Mouse (Mus musculus) hindbrain, embryonic 10.5 days (tissue): ENCODE data around the gene Ctrc. TPM values are rescaled to one million over a fixed set of nuclear protein-coding genes. Genes with fewer than 3 reads are reported as not detected.

Experiments
- DNase-seq: peaks from one replicate; pipeline ENCODE4 v3.0.0-alpha.2; 2017; ENCODE audit warnings: low spot score
- H3K27ac ChIP-seq: fragments of 300-500 bp; sonication (generic); 2 replicates; pipeline ENCODE4 v1.5.1; 2016; ENCODE audit warnings: mild to moderate bottlenecking, moderate library complexity
- H3K27me3 ChIP-seq: fragments of 300-500 bp; sonication (generic); 2 replicates; pipeline ENCODE4 v1.6.1; 2016; ENCODE audit warnings: mild to moderate bottlenecking; ENCODE audit not compliant: poor library complexity, insufficient read depth, severe bottlenecking
- H3K36me3 ChIP-seq: fragments of 300-500 bp; sonication (generic); 2 replicates; pipeline ENCODE4 v1.6.1; 2016; ENCODE audit warnings: mild to moderate bottlenecking, moderate library complexity
- H3K4me1 ChIP-seq: fragments of 300-500 bp; sonication (generic); replicated peaks from 2 replicates; pipeline ENCODE4 v1.6.1; 2016; ENCODE audit warnings: mild to moderate bottlenecking
- H3K4me3 ChIP-seq: fragments of 300-500 bp; sonication (generic); 2 replicates; pipeline ENCODE4 v1.5.1; 2016; ENCODE audit warnings: mild to moderate bottlenecking, moderate library complexity
- H3K9me3 ChIP-seq: fragments of 300-500 bp; sonication (generic); 2 replicates; pipeline ENCODE4 v1.6.1; 2016; ENCODE audit warnings: mild to moderate bottlenecking, moderate library complexity
- WGBS: fragments of 180-500 bp; shearing (Covaris S2); methylation state at CpG from one replicate; pipeline ENCODE4 v1.1.7; 2016; 5-methylcytosine and 5-hydroxymethylcytosine counted together
- polyA plus RNA-seq: library from polyadenylated mRNA; unstranded; fragments of >200 nt; fragmentation: Nextera tagmentation; extraction: Ambion mirVana; gene quantifications from 2 replicates; pipeline ENCODE4 v1.2.1, GENCODE M21; 2016

Gene Ctrc
- polyA plus RNA-seq, 1 experiment from 2014 or later, result not detected

GRCm38 (mm10) chr4:141830381-141830780, 15.8 kb downstream of the Ctrc start:
- Histone ChIP-seq H3K4me1 (0 out of 2 replicates have a peak, but pooled peaks cover 4% of the 10 kb centered on the region), H3K27me3 (no peaks in the 10 kb centered on the region), H3K36me3 (no peaks in the 10 kb centered on the region), H3K9me3 (no peaks in the 10 kb centered on the region), H3K27ac (no peak overlapping the region), H3K4me3 (no peak overlapping the region)
- DNase-seq, result no peak
- 62% methylated on average over 11 of the region's 11 CpGs for WGBS

GRCm38 (mm10) chr4:141828177-141828576, 18.0 kb downstream of the Ctrc start:
- H3K27me3 ChIP-seq, result no peaks in the 10 kb centered on the region
- 0 out of 2 replicates have a peak, but pooled peaks cover 4% of the 10 kb centered on the region for H3K4me1 ChIP-seq
- no peaks in the 10 kb centered on the region for H3K36me3 ChIP-seq
- no peak overlapping the region for H3K27ac ChIP-seq
- WGBS, result 74% methylated on average over 4 of the region's 4 CpGs
- no peak overlapping the region for H3K4me3 ChIP-seq
- no peaks in the 10 kb centered on the region for H3K9me3 ChIP-seq
- no peak for DNase-seq

GRCm38 (mm10) chr4:141827401-141827800, 18.8 kb downstream of the Ctrc start:
- WGBS, result 93% methylated on average over 2 of the region's 2 CpGs
- H3K9me3 ChIP-seq, result no peaks in the 10 kb centered on the region
- H3K4me1 ChIP-seq, result peaks cover 6% of the 10 kb centered on the region; the same call in 1 of the 2 replicates
- no peak overlapping the region for H3K27ac ChIP-seq
- no peak overlapping the region for H3K4me3 ChIP-seq
- no peaks in the 10 kb centered on the region for H3K27me3 ChIP-seq
- DNase-seq, result no peak
- H3K36me3 ChIP-seq, result no peaks in the 10 kb centered on the region

- Histone ChIP-seq H3K4me1 (peaks cover 12% of the 10 kb centered on the region; the same call in 1 of the 2 replicates), H3K27me3 (no peaks in the 10 kb centered on the region), H3K36me3 (no peaks in the 10 kb centered on the region), H3K4me3 (no peak within 1 kb of the TSS), H3K27ac (no peak within 1 kb of the TSS), H3K9me3 (no peaks in the 10 kb centered on the region)
- DNase-seq, result no peak
- WGBS, result 63% methylated on average over 5 of the region's 5 CpGs
Measured at GRCm38 (mm10) chr4:141826060-141826459, 20.1 kb downstream of the Ctrc start, which contains the start of gene Cela2a. Gene Cela2a (minus strand): TSS chr4:141826160.

- Histone ChIP-seq H3K27ac (no peak overlapping the region), H3K27me3 (no peaks in the 10 kb centered on the region), H3K36me3 (no peaks in the 10 kb centered on the region), H3K9me3 (no peaks in the 10 kb centered on the region), H3K4me1 (peaks cover 9% of the 10 kb centered on the region; the same call in 1 of the 2 replicates), H3K4me3 (no peak overlapping the region)
- peak; percentile 27 for DNase-seq
- 61% methylated on average over 3 of the region's 3 CpGs for whole genome bisulfite sequencing
Measured at GRCm38 (mm10) chr4:141822979-141823378, 23.2 kb downstream of the Ctrc start.

- WGBS, result 78% methylated on average over 10 of the region's 10 CpGs
Measured at GRCm38 (mm10) chr4:141822089-141822488, 24.1 kb downstream of the Ctrc start.

GRCm38 (mm10) chr4:141821178-141821577, 25.0 kb downstream of the Ctrc start:
- no peak overlapping the region for H3K4me3 ChIP-seq
- H3K27ac ChIP-seq, result no peak overlapping the region; the same call in 1 of the 2 replicates
- H3K9me3 ChIP-seq, result no peaks in the 10 kb centered on the region
- 78% methylated on average over 3 of the region's 3 CpGs for WGBS
- DNase-seq, result no peak
- no peaks in the 10 kb centered on the region for H3K27me3 ChIP-seq
- H3K36me3 ChIP-seq, result peaks cover under 1% of the 10 kb centered on the region; the same call in 1 of the 2 replicates
- peaks cover 24% of the 10 kb centered on the region for H3K4me1 ChIP-seq

More at GRCm38 (mm10) chr4:141822089-141822488, 24.1 kb downstream of the Ctrc start:
- Histone ChIP-seq H3K27ac (no peak overlapping the region), H3K36me3 (no peaks in the 10 kb centered on the region), H3K27me3 (no peaks in the 10 kb centered on the region), H3K9me3 (no peaks in the 10 kb centered on the region), H3K4me3 (no peak overlapping the region), H3K4me1 (peaks cover 18% of the 10 kb centered on the region)
- DNase-seq, result no peak

- H3K4me1 ChIP-seq, result peaks cover 28% of the 10 kb centered on the region
- peaks cover 18% of the 10 kb centered on the region for H3K36me3 ChIP-seq
- H3K27ac ChIP-seq, result no peak overlapping the region
- 95% methylated on average over 7 of the region's 7 CpGs for WGBS
- H3K4me3 ChIP-seq, result no peak overlapping the region
- no peak for DNase-seq
- no peaks in the 10 kb centered on the region for H3K9me3 ChIP-seq
- no peaks in the 10 kb centered on the region for H3K27me3 ChIP-seq
Measured at GRCm38 (mm10) chr4:141819316-141819715, 26.8 kb downstream of the Ctrc start.

GRCm38 (mm10) chr4:141818861-141819260, 27.3 kb downstream of the Ctrc start:
- DNase-seq, result no peak
- Histone ChIP-seq H3K36me3 (peaks cover 23% of the 10 kb centered on the region), H3K9me3 (no peaks in the 10 kb centered on the region), H3K4me3 (no peak overlapping the region), H3K27ac (no peak overlapping the region), H3K27me3 (no peaks in the 10 kb centered on the region), H3K4me1 (peaks cover 28% of the 10 kb centered on the region)
- 89% methylated on average over 13 of the region's 13 CpGs for WGBS

- no peaks in the 10 kb centered on the region for H3K27me3 ChIP-seq
- WGBS, result 62% methylated on average over 10 of the region's 10 CpGs
Measured at GRCm38 (mm10) chr4:141817706-141818105, 28.5 kb downstream of the Ctrc start.

GRCm38 (mm10) chr4:141816776-141817655, 29.1 kb downstream of the Ctrc start:
- DNase-seq, result no peak
- 70% methylated on average over 14 of the region's 14 CpGs for WGBS
- Histone ChIP-seq H3K36me3 (peaks cover 41% of the 10 kb centered on the region), H3K27me3 (no peaks in the 10 kb centered on the region), H3K27ac (peak overlapping the region; percentile 6; the same call in 1 of the 2 replicates), H3K4me3 (no peak overlapping the region), H3K9me3 (no peaks in the 10 kb centered on the region), H3K4me1 (peaks cover 24% of the 10 kb centered on the region)

More at GRCm38 (mm10) chr4:141817706-141818105, 28.5 kb downstream of the Ctrc start:
- no peak for DNase-seq
- Histone ChIP-seq H3K27ac (no peak overlapping the region), H3K4me1 (peaks cover 28% of the 10 kb centered on the region), H3K36me3 (peaks cover 34% of the 10 kb centered on the region), H3K4me3 (no peak overlapping the region), H3K9me3 (no peaks in the 10 kb centered on the region)

- peaks cover 49% of the 10 kb centered on the region for H3K36me3 ChIP-seq
- H3K4me3 ChIP-seq, result no peak overlapping the region
- peaks cover 21% of the 10 kb centered on the region for H3K4me1 ChIP-seq
- H3K27ac ChIP-seq, result peak overlapping the region; percentile 69; the same call in 1 of the 2 replicates
- no peaks in the 10 kb centered on the region for H3K27me3 ChIP-seq
- 92% methylated on average over 7 of the region's 7 CpGs for WGBS
- no peak for DNase-seq
- H3K9me3 ChIP-seq, result no peaks in the 10 kb centered on the region
Measured at GRCm38 (mm10) chr4:141816267-141816666, 29.9 kb downstream of the Ctrc start.

GRCm38 (mm10) chr4:141811375-141811774, 34.8 kb downstream of the Ctrc start:
- Histone ChIP-seq H3K36me3 (peaks cover 96% of the 10 kb centered on the region), H3K9me3 (no peaks in the 10 kb centered on the region), H3K4me3 (no peak overlapping the region), H3K4me1 (0 out of 2 replicates have a peak, but pooled peaks cover 5% of the 10 kb centered on the region), H3K27me3 (no peaks in the 10 kb centered on the region), H3K27ac (no peak overlapping the region)
- no peak for DNase-seq
- WGBS, result 97% methylated on average over 7 of the region's 7 CpGs
